Mouse (Mus musculus): ENCODE data around the gene Cpsf4. TPM values are rescaled to one million over a fixed set of nuclear protein-coding genes. Genes with fewer than 3 reads are reported as not detected.
"Not testable (repeated sequence)": the region's sequence is repeated elsewhere in the genome, so short reads cannot be mapped to it uniquely, and the experiment has no call there.

Cpsf4 gene
- total RNA-seq, 2 experiments from 2014 or later: 27.6 to 28.4 TPM

- no peak for DNase-seq (ENCODE audit: low spot score in 2 of 2)
These were observed 271 bp downstream of the Cpsf4 start for GRCm38 (mm10) chr5:145167306-145167661.

- DNase-seq (ENCODE audit: low spot score in 2 of 2): no peak
These were observed 11.5 kb downstream of the Cpsf4 start for GRCm38 (mm10) chr5:145178461-145178980.

DNA sequence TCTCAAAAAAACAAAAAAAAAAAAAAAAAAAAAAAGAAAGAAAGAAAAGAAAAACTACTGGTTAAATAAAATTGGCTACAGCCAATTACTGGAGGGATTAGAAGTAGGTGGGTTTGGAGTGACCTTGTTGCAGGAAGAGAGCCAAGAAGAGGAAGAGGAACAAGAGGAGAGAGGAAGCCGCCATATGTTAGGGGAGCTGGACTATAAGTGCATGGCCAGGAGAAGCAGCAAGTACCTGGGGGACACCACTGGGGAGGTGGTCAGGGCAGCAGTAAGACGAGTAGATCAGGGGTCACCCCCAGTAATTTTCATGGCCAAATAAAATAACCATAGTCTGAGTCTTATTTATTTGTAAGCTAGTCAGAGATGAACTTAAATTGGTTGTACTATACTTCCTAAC, 18.2 kb downstream of the Cpsf4 start:
- DNase-seq (ENCODE audit: low spot score in 2 of 2): no peak

- no peak for DNase-seq (ENCODE audit: low spot score in 2 of 2)
These were observed 22.4 kb downstream of the Cpsf4 start for GRCm38 (mm10) chr5:145189416-145189815.

GRCm38 (mm10) chr5:145190373-145190772, 23.4 kb downstream of the Cpsf4 start:
- no peak for DNase-seq (ENCODE audit: low spot score in 2 of 2)

GRCm38 (mm10) chr5:145190875-145191798, 24.1 kb downstream of the Cpsf4 start:
- DNase-seq (ENCODE audit: low spot score in 2 of 2): peak; percentile 86 to 93

DNA sequence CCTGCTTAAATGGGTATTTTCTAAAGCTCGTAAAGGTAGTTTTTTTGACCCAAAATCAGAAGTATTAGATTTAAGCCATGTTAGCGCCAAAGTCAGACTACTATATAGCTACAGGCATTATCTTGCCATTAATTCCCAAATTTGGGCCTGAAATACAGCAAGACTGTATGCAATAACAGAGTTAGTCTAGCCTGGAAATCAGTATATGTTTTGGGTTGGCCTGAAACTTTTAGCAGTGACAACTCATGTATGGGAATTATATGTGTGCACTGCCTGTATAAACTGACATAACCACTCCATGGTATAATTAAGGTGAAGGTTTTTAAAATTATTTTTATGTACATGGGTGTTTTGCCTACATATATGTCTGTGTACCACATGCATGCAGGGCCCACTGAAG, 24.9 kb downstream of the Cpsf4 start, which contains the start of gene Atp5j2:
TSS of gene Atp5j2 (minus strand) at position 101 of the 400 bp plus-strand sequence.
- DNase-seq (ENCODE audit: low spot score in 2 of 2): no peak

- no peak for DNase-seq (ENCODE audit: low spot score in 2 of 2)
These were observed 33.4 kb downstream of the Cpsf4 start for GRCm38 (mm10) chr5:145200387-145200786.

- DNase-seq (ENCODE audit: low spot score in 2 of 2): peak; percentile 58 to 85
These were observed 34.4 kb downstream of the Cpsf4 start, which contains the start of gene Zkscan14 for GRCm38 (mm10) chr5:145201321-145201991. TSS of gene Zkscan14 (minus strand) at chr5:145201868.

GRCm38 (mm10) chr5:145202446-145202845, 35.4 kb downstream of the Cpsf4 start:
- no peak for DNase-seq (ENCODE audit: low spot score in 2 of 2)

GRCm38 (mm10) chr5:145203936-145204691, 37.1 kb downstream of the Cpsf4 start, which contains the start of gene Zkscan5:
TSS of gene Zkscan5 (plus strand) at chr5:145204562.
- peak; percentile 96 to 98 for DNase-seq (ENCODE audit: low spot score in 2 of 2)

GRCm38 (mm10) chr5:145205041-145205440, 38.0 kb downstream of the Cpsf4 start:
- DNase-seq (ENCODE audit: low spot score in 2 of 2): no peak

DNA sequence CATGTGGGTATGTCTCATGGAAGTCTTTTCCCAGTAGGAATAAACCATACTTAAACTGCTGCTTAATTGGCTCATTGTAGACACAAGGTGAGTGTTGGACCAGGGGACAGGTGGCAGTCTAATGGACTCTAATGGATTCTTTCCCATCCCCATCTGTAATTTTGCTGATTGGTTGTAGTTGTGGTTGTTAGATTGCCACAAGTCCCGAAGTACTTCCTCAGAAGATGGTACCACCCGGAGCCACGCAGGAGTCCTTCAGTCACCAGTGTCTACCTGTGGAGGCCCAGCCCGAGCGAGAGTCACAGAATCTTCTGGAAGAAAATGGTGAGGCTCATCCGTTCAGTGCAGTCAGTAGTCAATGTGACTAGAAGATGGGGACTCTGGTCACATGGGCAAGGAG, 40.4 kb downstream of the Cpsf4 start:
- no peak for DNase-seq (ENCODE audit: low spot score in 2 of 2)

DNA sequence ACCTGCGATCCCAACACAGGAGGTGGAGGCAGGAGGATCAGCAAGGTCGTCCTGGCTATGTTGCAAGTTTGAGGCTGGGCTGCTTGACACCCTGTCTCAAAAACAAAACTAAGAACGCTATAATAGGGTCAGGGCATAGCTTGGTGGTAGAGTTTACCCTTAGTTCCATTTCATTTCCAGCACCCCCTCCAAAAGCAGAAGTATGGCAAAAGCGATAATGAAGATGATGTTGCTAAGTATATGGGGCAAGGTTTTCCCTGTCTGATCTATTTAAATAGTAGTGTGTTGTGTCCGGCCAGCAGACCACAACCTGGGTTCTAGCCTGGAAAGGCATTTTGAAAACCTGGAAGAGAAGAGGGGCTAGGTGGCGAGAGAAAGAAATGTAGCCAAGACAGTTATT, 40.9 kb downstream of the Cpsf4 start:
- DNase-seq (ENCODE audit: low spot score in 2 of 2): no peak

DNA sequence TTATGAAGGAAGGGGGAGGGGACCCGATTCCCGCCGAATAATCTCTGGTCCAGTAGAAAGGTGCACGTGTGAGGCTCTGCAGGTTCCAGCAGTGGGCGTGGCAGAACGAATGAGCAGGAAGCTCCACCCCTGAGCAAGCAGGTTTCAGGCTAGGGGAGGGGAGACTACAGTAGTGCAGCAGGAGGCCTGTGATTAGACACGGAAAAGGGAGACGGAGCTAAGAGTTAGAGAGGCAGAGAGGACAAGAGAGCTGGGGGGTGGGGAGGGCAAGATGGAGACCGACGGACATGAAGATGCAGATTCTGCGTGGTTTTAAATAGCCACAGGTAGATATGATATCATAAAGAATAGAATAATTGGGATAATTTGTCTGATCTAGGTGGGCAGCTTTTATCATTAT, 41.4 kb downstream of the Cpsf4 start:
- not testable (repeated sequence) for DNase-seq (ENCODE audit: low spot score in 2 of 2)

DNA sequence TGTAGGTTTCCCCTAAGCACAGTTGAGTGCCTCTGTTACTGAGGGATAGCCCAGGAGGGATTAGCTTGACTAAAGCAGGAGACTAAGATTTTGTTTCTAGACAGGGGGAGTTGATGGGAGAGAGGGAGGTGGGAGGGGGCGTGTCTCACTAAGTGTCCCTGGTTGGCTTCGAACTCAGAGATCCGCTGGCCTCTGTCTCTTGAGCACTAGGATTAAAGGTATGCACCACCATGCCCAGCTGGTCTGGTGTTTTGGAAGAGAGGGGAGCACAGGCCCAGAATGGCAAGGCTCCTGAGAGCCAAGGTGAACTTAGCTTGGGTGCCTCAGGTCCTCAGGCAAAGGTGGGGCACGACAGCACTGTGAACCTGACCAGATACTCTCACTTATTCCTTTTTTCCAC, 44.3 kb downstream of the Cpsf4 start:
- DNase-seq (ENCODE audit: low spot score in 2 of 2): no peak

DNA sequence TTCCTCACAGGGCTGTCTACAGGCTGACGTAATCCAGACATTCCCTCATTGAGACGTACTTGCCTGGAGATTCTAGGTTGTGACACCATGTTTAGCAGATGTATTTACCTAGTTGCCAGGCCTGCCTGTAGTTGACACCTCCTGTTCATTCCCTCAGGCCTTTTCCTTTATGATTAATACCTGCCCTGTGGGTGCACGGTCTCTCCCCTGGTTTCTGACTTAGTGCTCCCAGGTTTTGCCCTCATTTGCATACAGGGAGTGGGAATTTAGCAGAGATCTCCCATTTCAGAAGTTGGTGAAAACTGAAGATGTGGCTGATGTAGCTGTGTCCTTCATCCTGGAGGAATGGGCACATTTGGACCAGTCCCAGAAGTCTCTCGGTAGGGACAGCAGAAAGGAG, 45.2 kb downstream of the Cpsf4 start:
- DNase-seq (ENCODE audit: low spot score in 2 of 2): no peak

- DNase-seq (ENCODE audit: low spot score in 2 of 2): no peak
These were observed 46.5 kb downstream of the Cpsf4 start for GRCm38 (mm10) chr5:145213505-145213904.

- DNase-seq (ENCODE audit: low spot score in 2 of 2): no peak
These were observed 47.7 kb downstream of the Cpsf4 start for GRCm38 (mm10) chr5:145214679-145215078.

DNA sequence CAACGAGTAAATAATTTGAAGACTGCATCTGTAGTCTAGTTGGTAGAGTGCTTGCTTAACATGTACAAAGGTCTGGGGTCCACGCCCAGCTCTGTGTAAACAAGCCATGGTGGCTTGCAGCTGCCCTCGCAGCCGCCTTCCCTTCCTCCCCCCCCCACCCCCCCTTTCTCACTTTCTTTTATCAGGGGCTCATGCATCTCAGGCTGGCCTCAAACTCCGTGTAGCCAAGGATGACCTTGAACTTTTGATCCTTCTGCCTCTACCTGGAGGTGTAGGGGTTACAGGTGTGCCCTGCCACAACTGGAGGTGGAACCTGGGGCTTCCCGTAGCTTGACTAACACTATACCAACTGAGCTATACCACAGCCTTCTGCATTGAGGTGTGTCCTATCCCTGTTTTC, 50.7 kb downstream of the Cpsf4 start:
- no peak for DNase-seq (ENCODE audit: low spot score in 2 of 2)

- no peak for DNase-seq (ENCODE audit: low spot score in 2 of 2)
These were observed 51.2 kb downstream of the Cpsf4 start for GRCm38 (mm10) chr5:145218206-145218605.

Data from layer of hippocampus, postnatal 14 days (tissue).